Mouse (Mus musculus): ENCODE data around the gene Kcns1. TPM values are rescaled to one million over a fixed set of nuclear protein-coding genes. Genes with fewer than 3 reads are reported as not detected.

Gene Kcns1
- polyA plus RNA-seq, 1 experiment from 2014 or later: 3.6 TPM

DNA sequence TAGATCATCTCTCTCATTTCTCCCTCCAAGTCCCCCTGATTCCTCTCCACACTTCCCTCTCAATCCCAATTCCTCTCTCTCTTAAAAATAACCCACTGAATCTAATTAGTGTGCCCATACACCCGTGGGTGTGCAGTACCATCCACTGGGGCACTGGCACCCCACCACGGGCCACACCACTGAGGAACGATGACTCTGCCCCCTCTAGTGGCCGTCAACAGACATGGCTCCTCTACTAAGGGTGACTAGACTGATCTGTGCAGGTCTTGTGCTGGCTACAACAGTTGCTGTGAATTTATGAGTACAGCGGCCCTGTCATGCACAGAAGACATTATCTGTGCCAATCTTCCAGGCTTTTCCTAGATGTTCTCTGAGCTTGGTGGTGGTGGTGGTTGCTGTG lies 17.8 kb upstream of the Kcns1 start:
- H3K27ac ChIP-seq: no peak overlapping the region
- H3K27me3 ChIP-seq: no peaks in the 10 kb centered on the region
- H3K4me1 ChIP-seq: peaks cover 7% of the 10 kb centered on the region
- no peak for ATAC-seq (ENCODE audit: insufficient number of reproducible peaks, low FRiP score, low TSS enrichment, low read depth)
- no peak overlapping the region for H3K4me3 ChIP-seq
- no peak overlapping the region for H3K4me2 ChIP-seq
- H3K9ac ChIP-seq: no peak overlapping the region
- no peaks in the 10 kb centered on the region for H3K9me3 ChIP-seq
- WGBS: 30% methylated on average over 5 of the region's 5 CpGs
- no peaks in the 10 kb centered on the region for H3K36me3 ChIP-seq

DNA sequence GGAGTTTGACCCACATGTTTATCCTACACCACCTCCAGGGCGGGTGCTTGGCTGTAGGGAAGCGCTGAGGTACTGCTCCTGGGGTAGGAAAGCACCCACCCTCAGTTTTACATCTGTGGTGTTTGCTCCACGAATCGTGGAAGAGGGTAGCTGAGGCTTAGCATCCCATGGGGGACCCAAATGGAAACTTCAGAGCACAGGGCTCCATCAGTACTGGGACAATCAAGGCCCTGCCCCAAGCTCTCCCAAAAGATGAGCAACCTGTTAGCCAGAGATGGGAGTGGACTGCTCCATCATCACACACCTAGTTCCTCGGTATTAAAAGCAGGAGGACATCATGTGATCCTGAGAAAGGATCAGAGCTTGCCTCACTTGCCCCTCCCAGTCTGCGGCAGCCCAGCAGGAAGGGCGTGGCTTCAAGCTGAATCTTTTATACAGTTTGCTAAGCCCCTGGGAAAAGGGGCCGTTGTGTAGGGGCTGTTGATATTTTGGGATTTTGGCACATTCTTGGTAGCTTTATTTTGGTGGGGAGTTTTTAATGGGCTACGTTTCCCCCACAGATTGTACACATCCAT lies 13.3 kb upstream of the Kcns1 start:
- Histone ChIP-seq H3K27ac (peak overlapping the region; percentile 44), H3K9me3 (no peaks in the 10 kb centered on the region), H3K27me3 (no peaks in the 10 kb centered on the region), H3K36me3 (no peaks in the 10 kb centered on the region), H3K4me2 (no peak overlapping the region), H3K4me3 (no peak overlapping the region), H3K4me1 (peaks cover 12% of the 10 kb centered on the region), H3K9ac (no peak overlapping the region)
- 35% methylated on average over 9 of the region's 9 CpGs for WGBS
- no peak; the same call in 1 of the 2 replicates for ATAC-seq (ENCODE audit: insufficient number of reproducible peaks, low FRiP score, low TSS enrichment, low read depth)

DNA sequence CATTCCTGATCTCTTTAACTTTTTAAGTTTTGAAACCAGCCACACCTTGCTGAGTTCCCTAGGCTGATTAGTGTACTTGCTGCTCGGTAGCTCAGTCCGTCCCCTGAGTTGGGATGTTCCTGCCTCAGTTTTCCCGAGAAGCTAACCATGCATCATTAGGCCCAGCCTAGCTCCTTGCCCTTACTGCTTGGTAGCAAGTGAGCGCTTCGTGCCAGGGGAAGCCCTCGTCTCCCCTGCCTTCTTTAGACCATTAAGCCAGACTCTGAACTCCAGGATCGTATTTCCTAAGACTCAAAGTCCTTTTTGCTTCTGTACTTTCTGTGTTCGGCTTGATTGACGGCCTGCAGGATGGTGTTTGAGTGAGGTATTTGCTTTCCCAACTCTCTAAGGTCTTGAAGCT lies 12.4 kb upstream of the Kcns1 start:
- 55% methylated on average over 9 of the region's 9 CpGs for WGBS
- Histone ChIP-seq H3K27ac (peak overlapping the region; percentile 28; the same call in 1 of the 2 replicates), H3K27me3 (peaks cover 2% of the 10 kb centered on the region; the same call in 1 of the 2 replicates), H3K4me1 (peaks cover 12% of the 10 kb centered on the region), H3K9me3 (no peaks in the 10 kb centered on the region), H3K4me3 (no peak overlapping the region), H3K9ac (no peak overlapping the region), H3K4me2 (no peak overlapping the region), H3K36me3 (no peaks in the 10 kb centered on the region)
- ATAC-seq (ENCODE audit: insufficient number of reproducible peaks, low FRiP score, low TSS enrichment, low read depth): no peak

DNA sequence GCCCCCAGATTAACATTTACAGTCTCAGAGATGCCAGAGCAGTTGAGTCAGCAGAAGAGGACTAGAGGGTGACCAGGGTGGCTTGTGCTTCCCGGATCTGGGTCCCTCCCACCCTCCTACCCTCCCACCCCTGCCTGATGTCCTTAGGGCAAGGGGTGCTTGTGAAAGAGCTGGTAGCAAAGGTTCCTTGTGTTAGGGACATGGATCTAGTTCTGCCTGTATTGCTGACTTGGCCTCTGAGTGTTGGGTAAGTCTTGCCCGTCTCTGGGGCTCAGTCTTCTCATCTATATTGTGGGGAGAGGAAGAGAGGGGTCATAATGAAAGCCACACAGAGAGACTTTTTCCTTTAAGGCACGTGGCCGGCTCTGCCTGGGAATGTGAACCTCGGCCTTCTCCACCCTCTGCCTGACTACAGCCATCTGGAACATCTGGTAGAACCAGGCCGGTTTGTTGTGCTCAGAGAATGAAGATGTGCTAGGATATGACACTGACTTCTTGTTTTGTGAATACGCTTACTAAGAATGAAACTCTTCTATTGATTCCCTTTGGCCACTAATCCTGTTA lies 11.9 kb upstream of the Kcns1 start, which contains the start of gene Wfdc5:
Wfdc5 (minus strand) TSS at position 51 of the 564 bp plus-strand sequence.
- Histone ChIP-seq H3K9me3 (no peaks in the 10 kb centered on the region), H3K36me3 (no peaks in the 10 kb centered on the region), H3K27me3 (peaks cover 5% of the 10 kb centered on the region; the same call in 1 of the 2 replicates), H3K27ac (peak within 1 kb of the TSS; percentile 28; the same call in 1 of the 2 replicates), H3K4me2 (no peak within 1 kb of the TSS), H3K4me1 (peaks cover 12% of the 10 kb centered on the region), H3K4me3 (no peak within 1 kb of the TSS), H3K9ac (no peak within 1 kb of the TSS)
- no peak for ATAC-seq (ENCODE audit: insufficient number of reproducible peaks, low FRiP score, low TSS enrichment, low read depth)
- WGBS: 51% methylated on average over 7 of the region's 7 CpGs

DNA sequence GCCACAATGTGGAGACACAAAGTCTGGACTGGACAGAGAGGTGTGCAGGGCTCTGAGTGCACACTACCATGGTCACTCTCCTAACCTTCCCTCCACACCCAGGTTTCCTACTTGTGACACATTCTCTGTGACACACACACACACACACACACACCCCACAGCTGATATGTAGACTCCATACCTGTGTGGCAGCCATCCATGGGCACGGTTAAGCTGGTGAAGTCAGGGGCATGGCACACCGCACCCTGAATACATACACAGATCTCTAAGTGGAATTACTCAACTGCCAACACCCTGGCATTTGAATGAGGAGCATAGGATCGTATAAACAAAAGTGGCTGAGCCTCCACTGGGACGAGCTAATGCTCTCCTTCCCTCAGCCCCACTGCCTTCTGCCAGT lies 9.9 kb upstream of the Kcns1 start:
- no peak for ATAC-seq (ENCODE audit: insufficient number of reproducible peaks, low FRiP score, low TSS enrichment, low read depth)
- 79% methylated on average over 4 of the region's 4 CpGs for WGBS

DNA sequence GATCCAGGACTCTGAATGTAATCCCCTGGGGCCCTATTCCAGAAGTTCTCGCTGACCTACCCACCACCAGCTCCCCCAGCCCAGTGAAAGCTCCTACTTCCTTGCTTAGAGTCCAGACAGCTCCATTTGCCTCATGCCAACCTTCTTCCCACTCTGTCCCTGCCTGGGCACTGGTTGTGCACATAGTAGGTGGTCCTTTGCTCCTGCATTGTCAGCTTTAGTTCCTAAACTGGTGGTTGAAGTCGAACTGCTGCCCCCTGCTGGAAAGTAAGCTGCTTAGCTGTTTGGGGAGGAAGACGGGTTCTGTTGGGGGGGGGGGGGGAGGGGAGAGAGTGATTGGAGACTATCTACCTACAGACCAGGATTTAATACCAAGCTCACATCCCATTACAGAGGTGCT lies 9.2 kb upstream of the Kcns1 start:
- 42% methylated on average over 3 of the region's 3 CpGs for WGBS
- no peak overlapping the region for H3K9ac ChIP-seq
- H3K4me3 ChIP-seq: no peak overlapping the region
- no peak overlapping the region for H3K27ac ChIP-seq
- no peak for ATAC-seq (ENCODE audit: insufficient number of reproducible peaks, low FRiP score, low TSS enrichment, low read depth)
- no peaks in the 10 kb centered on the region for H3K9me3 ChIP-seq
- H3K4me1 ChIP-seq: peaks cover 12% of the 10 kb centered on the region
- peaks cover 5% of the 10 kb centered on the region; the same call in 1 of the 2 replicates for H3K27me3 ChIP-seq
- no peaks in the 10 kb centered on the region for H3K36me3 ChIP-seq
- H3K4me2 ChIP-seq: no peak overlapping the region

More for the DNA sequence above, 9.9 kb upstream of the Kcns1 start:
- peaks cover 5% of the 10 kb centered on the region; the same call in 1 of the 2 replicates for H3K27me3 ChIP-seq
- no peak overlapping the region for H3K27ac ChIP-seq
- H3K36me3 ChIP-seq: no peaks in the 10 kb centered on the region
- no peak overlapping the region for H3K4me2 ChIP-seq
- peaks cover 12% of the 10 kb centered on the region for H3K4me1 ChIP-seq
- no peak overlapping the region for H3K9ac ChIP-seq
- no peaks in the 10 kb centered on the region for H3K9me3 ChIP-seq
- no peak overlapping the region for H3K4me3 ChIP-seq

DNA sequence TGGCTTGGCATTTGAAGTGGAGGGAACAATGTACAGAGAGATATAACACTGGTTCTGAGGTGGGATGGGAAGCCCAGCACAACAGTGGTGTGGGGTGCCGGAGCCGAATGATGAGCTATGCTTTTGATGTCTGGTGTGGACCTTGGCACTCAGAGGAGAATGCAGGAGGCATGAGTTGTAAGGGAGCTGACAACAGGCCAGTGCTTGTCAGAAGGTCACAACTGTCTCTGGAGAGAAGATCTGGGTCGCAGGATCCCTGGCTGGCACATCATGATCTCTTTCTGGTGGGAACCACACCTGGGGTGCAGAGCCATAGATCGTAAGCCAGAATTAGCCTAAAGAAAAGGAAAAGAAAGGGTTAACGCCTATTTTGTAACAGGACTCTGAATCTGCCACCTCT lies 6.9 kb upstream of the Kcns1 start:
- ATAC-seq (ENCODE audit: insufficient number of reproducible peaks, low FRiP score, low TSS enrichment, low read depth): no peak
- Histone ChIP-seq H3K36me3 (no peaks in the 10 kb centered on the region), H3K27me3 (peaks cover 8% of the 10 kb centered on the region; the same call in 1 of the 2 replicates), H3K4me2 (no peak overlapping the region), H3K9ac (no peak overlapping the region), H3K27ac (no peak overlapping the region), H3K4me1 (peaks cover 3% of the 10 kb centered on the region; the same call in 1 of the 2 replicates), H3K4me3 (no peak overlapping the region), H3K9me3 (no peaks in the 10 kb centered on the region)
- WGBS: 60% methylated on average over 5 of the region's 5 CpGs

DNA sequence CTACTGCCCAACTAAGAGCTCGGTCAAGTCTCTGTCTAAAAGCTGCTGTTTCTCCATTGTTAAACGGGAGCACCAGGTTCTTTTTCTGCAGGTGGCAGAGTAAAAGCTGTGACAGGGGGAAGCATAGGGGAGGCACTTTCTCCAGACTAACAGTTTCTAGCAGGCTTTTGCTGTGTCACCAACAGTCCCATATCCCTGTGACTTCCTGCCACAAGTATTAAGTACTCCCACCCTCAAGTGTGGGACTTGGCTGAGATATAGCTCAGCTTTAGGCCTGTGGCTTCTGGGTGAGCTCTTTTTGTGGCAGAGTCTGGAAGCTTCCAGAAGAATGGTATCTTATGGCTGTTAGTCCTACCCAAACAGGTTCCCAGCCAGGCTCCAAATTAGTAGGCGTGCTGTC lies 4.9 kb upstream of the Kcns1 start:
- H3K9me3 ChIP-seq: no peaks in the 10 kb centered on the region
- peaks cover 9% of the 10 kb centered on the region for H3K4me1 ChIP-seq
- H3K27ac ChIP-seq: no peak overlapping the region
- H3K36me3 ChIP-seq: no peaks in the 10 kb centered on the region
- peaks cover 19% of the 10 kb centered on the region for H3K27me3 ChIP-seq
- H3K4me2 ChIP-seq: no peak overlapping the region
- no peak for ATAC-seq (ENCODE audit: insufficient number of reproducible peaks, low FRiP score, low TSS enrichment, low read depth)
- WGBS: 79% methylated on average over 3 of the region's 3 CpGs
- no peak overlapping the region for H3K4me3 ChIP-seq
- H3K9ac ChIP-seq: no peak overlapping the region

DNA sequence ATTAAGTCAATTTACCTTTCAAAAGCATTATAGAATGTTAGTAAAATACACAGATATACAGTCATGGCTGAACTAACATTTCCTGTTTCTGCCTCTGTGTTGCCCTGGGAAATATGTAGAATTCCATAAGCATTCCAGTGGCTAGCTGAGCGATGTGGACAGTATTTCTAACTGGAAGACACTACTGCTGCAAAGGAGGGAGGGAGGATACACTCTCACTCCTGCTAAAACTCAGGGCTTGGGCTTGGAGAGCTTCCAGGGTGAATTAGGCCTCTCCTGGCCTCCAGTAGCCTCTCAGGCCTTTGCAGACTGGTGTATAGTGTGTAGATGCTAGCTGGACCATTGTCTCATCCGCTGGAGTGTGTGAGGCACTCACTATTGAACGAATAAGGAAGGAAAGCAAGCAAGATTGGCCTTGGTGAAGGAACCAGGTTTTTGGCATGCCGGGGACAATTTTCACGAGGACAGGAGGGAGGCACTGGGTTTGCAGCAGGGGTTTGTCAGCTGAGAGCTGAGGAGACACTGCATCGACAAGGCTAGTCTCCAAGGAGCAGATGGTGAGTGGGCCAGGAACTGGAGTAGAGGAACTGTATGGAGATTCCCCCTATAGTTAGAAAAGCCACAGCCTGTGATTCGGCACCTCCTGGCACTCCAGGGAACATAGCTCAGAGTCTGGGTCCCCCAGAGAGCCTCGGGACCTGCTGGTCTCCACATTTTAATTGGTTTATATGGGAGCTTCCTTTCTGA lies 3.9 kb upstream of the Kcns1 start:
- no peak overlapping the region for H3K27ac ChIP-seq
- no peaks in the 10 kb centered on the region for H3K36me3 ChIP-seq
- H3K27me3 ChIP-seq: peaks cover 30% of the 10 kb centered on the region
- H3K4me2 ChIP-seq: no peak overlapping the region
- H3K9me3 ChIP-seq: no peaks in the 10 kb centered on the region
- no peak overlapping the region for H3K9ac ChIP-seq
- H3K4me3 ChIP-seq: no peak overlapping the region
- ATAC-seq (ENCODE audit: insufficient number of reproducible peaks, low FRiP score, low TSS enrichment, low read depth): no peak
- H3K4me1 ChIP-seq: peaks cover 14% of the 10 kb centered on the region
- 70% methylated on average over 8 of the region's 8 CpGs for WGBS

DNA sequence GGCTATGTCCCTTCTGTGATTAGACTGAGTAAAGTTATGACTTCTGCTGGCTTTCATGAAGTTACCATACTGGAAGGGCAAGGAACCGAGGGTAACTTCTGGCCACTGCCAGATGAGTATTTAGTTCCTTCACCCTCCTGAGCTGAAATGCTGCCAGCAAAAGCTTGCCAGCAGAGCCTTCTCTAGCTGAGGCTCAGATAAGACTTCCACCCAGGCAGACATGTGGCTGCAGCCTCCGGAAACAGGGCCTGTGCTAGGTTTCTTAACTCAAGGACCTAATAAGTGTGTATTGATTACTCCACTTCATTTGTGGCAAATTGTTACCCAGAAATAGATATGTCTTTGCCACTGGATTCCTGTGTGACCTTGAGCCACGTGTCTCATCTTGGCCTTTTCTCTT lies 2.5 kb upstream of the Kcns1 start:
- no peak for ATAC-seq (ENCODE audit: insufficient number of reproducible peaks, low FRiP score, low TSS enrichment, low read depth)
- H3K4me3 ChIP-seq: no peak overlapping the region

DNA sequence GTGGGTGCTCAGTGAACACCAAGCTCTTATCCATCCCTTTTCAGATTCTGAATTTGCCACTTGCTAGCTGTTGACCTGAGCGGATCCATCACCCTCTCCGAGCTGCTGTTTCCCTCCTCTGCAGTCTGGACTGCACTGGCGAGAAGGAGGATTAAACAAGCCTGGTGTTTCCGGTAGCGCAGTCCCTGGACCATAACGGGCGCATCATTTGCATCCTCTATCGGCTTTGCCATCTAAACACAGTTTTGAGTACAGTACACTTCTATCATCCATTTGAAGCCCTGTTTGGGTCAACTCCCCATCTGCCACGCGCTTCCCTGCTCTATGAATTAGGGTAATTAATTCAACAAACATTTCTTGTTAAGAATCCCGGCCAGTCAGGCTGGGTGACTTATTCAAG lies 587 bp downstream of the Kcns1 start:
- peaks cover 28% of the 10 kb centered on the region for H3K4me1 ChIP-seq
- H3K27me3 ChIP-seq: peaks cover 69% of the 10 kb centered on the region
- no peak overlapping the region for H3K9ac ChIP-seq
- no peaks in the 10 kb centered on the region for H3K9me3 ChIP-seq
- H3K4me2 ChIP-seq: peak overlapping the region; percentile 58; the same call in 1 of the 2 replicates
- peak overlapping the region; percentile 36 for H3K4me3 ChIP-seq
- H3K36me3 ChIP-seq: no peaks in the 10 kb centered on the region
- no peak for ATAC-seq (ENCODE audit: insufficient number of reproducible peaks, low FRiP score, low TSS enrichment, low read depth)
- 0 out of 2 replicates have a peak overlapping the region, but pooled peaks have one; percentile 17 for H3K27ac ChIP-seq
- WGBS: 12% methylated on average over 11 of the region's 11 CpGs

More for the DNA sequence above, 2.5 kb upstream of the Kcns1 start:
- Histone ChIP-seq H3K4me2 (no peak overlapping the region), H3K9ac (no peak overlapping the region), H3K36me3 (no peaks in the 10 kb centered on the region), H3K27ac (no peak overlapping the region), H3K4me1 (peaks cover 19% of the 10 kb centered on the region), H3K27me3 (peaks cover 42% of the 10 kb centered on the region), H3K9me3 (no peaks in the 10 kb centered on the region)
- 61% methylated on average over 3 of the region's 3 CpGs for WGBS

DNA sequence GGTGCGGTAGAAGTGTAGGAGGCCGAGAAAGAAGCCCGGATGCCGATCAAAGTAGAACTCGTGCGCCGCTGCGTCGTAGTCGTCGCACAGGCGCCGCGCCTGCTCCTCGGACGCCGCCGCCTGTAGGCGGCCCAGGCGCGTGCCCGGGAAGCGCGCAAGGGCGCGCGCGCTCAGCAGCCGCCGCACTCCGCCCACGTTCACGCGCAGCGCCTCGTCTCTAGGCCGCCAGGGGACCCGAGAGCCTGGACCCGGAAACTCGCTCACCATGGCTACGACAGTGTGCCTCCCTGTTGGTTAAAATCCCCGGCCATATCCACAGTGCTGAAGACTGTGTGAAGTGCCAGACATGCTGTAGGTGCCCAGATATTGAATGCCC lies 2.4 kb downstream of the Kcns1 start:
- Histone ChIP-seq H3K9ac (no peak overlapping the region), H3K4me2 (peak overlapping the region; percentile 73), H3K36me3 (no peaks in the 10 kb centered on the region), H3K4me3 (peak overlapping the region; percentile 36), H3K27ac (no peak overlapping the region), H3K4me1 (peaks cover 25% of the 10 kb centered on the region), H3K27me3 (peaks cover 66% of the 10 kb centered on the region), H3K9me3 (no peaks in the 10 kb centered on the region)
- ATAC-seq (ENCODE audit: insufficient number of reproducible peaks, low FRiP score, low TSS enrichment, low read depth): 0 out of 2 replicates have a peak, but pooled peaks have one; percentile 10
- 16% methylated on average over 42 of the region's 42 CpGs for WGBS

Data from limb, embryonic 15.5 days (tissue).